Mouse (Mus musculus): ENCODE data around the gene Immp2l. TPM values are rescaled to one million over a fixed set of nuclear protein-coding genes. Genes with fewer than 3 reads are reported as not detected.

The Immp2l gene
- polyA plus RNA-seq, 1 experiment from 2014 or later: 12.8 TPM

- no peaks in the 10 kb centered on the region for H3K4me1 ChIP-seq (replicated peaks; ENCODE audit: control insufficient read depth, insufficient read depth, low read length)
- no peak overlapping the region for H3K9ac ChIP-seq (ENCODE audit: low read length)
- H3K27ac ChIP-seq (ENCODE audit: low read length): no peak overlapping the region
- H3K9me3 ChIP-seq (ENCODE audit: control insufficient read depth, low read length): no peaks in the 10 kb centered on the region
- H3K36me3 ChIP-seq (ENCODE audit: control insufficient read depth, insufficient read depth, low read length): no peaks in the 10 kb centered on the region
- H3K4me3 ChIP-seq (ENCODE audit: low read length): no peak overlapping the region
- no peak overlapping the region for H3K4me2 ChIP-seq (ENCODE audit: low read depth, low read length)
- no peaks in the 10 kb centered on the region for H3K27me3 ChIP-seq (ENCODE audit: control insufficient read depth, insufficient read depth, low read depth, low read length)
- no peak for ATAC-seq (ENCODE audit: low read depth)
- WGBS: 79% methylated on average over 4 of the region's 4 CpGs
Measured at GRCm38 (mm10) chr12:41345621-41346020, 321.7 kb downstream of the Immp2l start.

GRCm38 (mm10) chr12:41347494-41347893, 323.6 kb downstream of the Immp2l start:
- no peaks in the 10 kb centered on the region for H3K27me3 ChIP-seq (ENCODE audit: control insufficient read depth, insufficient read depth, low read depth, low read length)
- H3K27ac ChIP-seq (ENCODE audit: low read length): no peak overlapping the region
- no peak overlapping the region for H3K4me3 ChIP-seq (ENCODE audit: low read length)
- H3K9ac ChIP-seq (ENCODE audit: low read length): no peak overlapping the region
- H3K9me3 ChIP-seq (ENCODE audit: control insufficient read depth, low read length): no peaks in the 10 kb centered on the region
- 88% methylated on average over 2 of the region's 2 CpGs for WGBS
- H3K4me1 ChIP-seq (replicated peaks; ENCODE audit: control insufficient read depth, insufficient read depth, low read length): no peaks in the 10 kb centered on the region
- no peak for ATAC-seq (ENCODE audit: low read depth)
- no peaks in the 10 kb centered on the region for H3K36me3 ChIP-seq (ENCODE audit: control insufficient read depth, insufficient read depth, low read length)
- H3K4me2 ChIP-seq (ENCODE audit: low read depth, low read length): no peak overlapping the region

- Histone ChIP-seq H3K9ac (ENCODE audit: low read length) (no peak overlapping the region), H3K36me3 (ENCODE audit: control insufficient read depth, insufficient read depth, low read length) (no peaks in the 10 kb centered on the region), H3K4me2 (ENCODE audit: low read depth, low read length) (no peak overlapping the region), H3K4me1 (replicated peaks; ENCODE audit: control insufficient read depth, insufficient read depth, low read length) (no peaks in the 10 kb centered on the region), H3K9me3 (ENCODE audit: control insufficient read depth, low read length) (no peaks in the 10 kb centered on the region), H3K27me3 (ENCODE audit: control insufficient read depth, insufficient read depth, low read depth, low read length) (no peaks in the 10 kb centered on the region), H3K4me3 (ENCODE audit: low read length) (no peak overlapping the region), H3K27ac (ENCODE audit: low read length) (no peak overlapping the region)
- no peak for ATAC-seq (ENCODE audit: low read depth)
- WGBS: 34% methylated on average over 2 of the region's 2 CpGs
Measured at GRCm38 (mm10) chr12:41349386-41349785, 325.5 kb downstream of the Immp2l start.

GRCm38 (mm10) chr12:41349814-41350213, 325.9 kb downstream of the Immp2l start:
- no peaks in the 10 kb centered on the region for H3K27me3 ChIP-seq (ENCODE audit: control insufficient read depth, insufficient read depth, low read depth, low read length)
- no peak overlapping the region for H3K4me2 ChIP-seq (ENCODE audit: low read depth, low read length)
- WGBS: 40% methylated on average over 2 of the region's 2 CpGs
- no peaks in the 10 kb centered on the region for H3K9me3 ChIP-seq (ENCODE audit: control insufficient read depth, low read length)
- H3K9ac ChIP-seq (ENCODE audit: low read length): no peak overlapping the region
- no peak for ATAC-seq (ENCODE audit: low read depth)
- H3K36me3 ChIP-seq (ENCODE audit: control insufficient read depth, insufficient read depth, low read length): no peaks in the 10 kb centered on the region
- H3K4me3 ChIP-seq (ENCODE audit: low read length): no peak overlapping the region
- no peaks in the 10 kb centered on the region for H3K4me1 ChIP-seq (replicated peaks; ENCODE audit: control insufficient read depth, insufficient read depth, low read length)
- no peak overlapping the region for H3K27ac ChIP-seq (ENCODE audit: low read length)

- no peaks in the 10 kb centered on the region for H3K27me3 ChIP-seq (ENCODE audit: control insufficient read depth, insufficient read depth, low read depth, low read length)
- H3K4me1 ChIP-seq (replicated peaks; ENCODE audit: control insufficient read depth, insufficient read depth, low read length): no peaks in the 10 kb centered on the region
- H3K36me3 ChIP-seq (ENCODE audit: control insufficient read depth, insufficient read depth, low read length): no peaks in the 10 kb centered on the region
- no peaks in the 10 kb centered on the region for H3K9me3 ChIP-seq (ENCODE audit: control insufficient read depth, low read length)
- no peak overlapping the region for H3K9ac ChIP-seq (ENCODE audit: low read length)
- no peak overlapping the region for H3K4me3 ChIP-seq (ENCODE audit: low read length)
- H3K27ac ChIP-seq (ENCODE audit: low read length): no peak overlapping the region
- H3K4me2 ChIP-seq (ENCODE audit: low read depth, low read length): no peak overlapping the region
- 8% methylated on average over 2 of the region's 2 CpGs for WGBS
- peak; percentile 34 for ATAC-seq (ENCODE audit: low read depth)
Measured at GRCm38 (mm10) chr12:41351275-41351674, 327.4 kb downstream of the Immp2l start.

- Histone ChIP-seq H3K36me3 (ENCODE audit: control insufficient read depth, insufficient read depth, low read length) (no peaks in the 10 kb centered on the region), H3K4me2 (ENCODE audit: low read depth, low read length) (no peak overlapping the region), H3K27ac (ENCODE audit: low read length) (no peak overlapping the region), H3K9me3 (ENCODE audit: control insufficient read depth, low read length) (no peaks in the 10 kb centered on the region), H3K9ac (ENCODE audit: low read length) (no peak overlapping the region), H3K27me3 (ENCODE audit: control insufficient read depth, insufficient read depth, low read depth, low read length) (no peaks in the 10 kb centered on the region), H3K4me1 (replicated peaks; ENCODE audit: control insufficient read depth, insufficient read depth, low read length) (no peaks in the 10 kb centered on the region), H3K4me3 (ENCODE audit: low read length) (no peak overlapping the region)
- no peak for ATAC-seq (ENCODE audit: low read depth)
- WGBS: 64% methylated on average over 1 of the region's 1 CpGs
Measured at GRCm38 (mm10) chr12:41354857-41355256, 331.0 kb downstream of the Immp2l start.

- no peak for ATAC-seq (ENCODE audit: low read depth)
- Histone ChIP-seq H3K9me3 (ENCODE audit: control insufficient read depth, low read length) (no peaks in the 10 kb centered on the region), H3K4me2 (ENCODE audit: low read depth, low read length) (no peak overlapping the region), H3K4me3 (ENCODE audit: low read length) (no peak overlapping the region), H3K27me3 (ENCODE audit: control insufficient read depth, insufficient read depth, low read depth, low read length) (no peaks in the 10 kb centered on the region), H3K4me1 (replicated peaks; ENCODE audit: control insufficient read depth, insufficient read depth, low read length) (no peaks in the 10 kb centered on the region), H3K9ac (ENCODE audit: low read length) (no peak overlapping the region), H3K27ac (ENCODE audit: low read length) (no peak overlapping the region), H3K36me3 (ENCODE audit: control insufficient read depth, insufficient read depth, low read length) (no peaks in the 10 kb centered on the region)
- WGBS: 46% methylated on average over 3 of the region's 3 CpGs
Measured at GRCm38 (mm10) chr12:41356040-41356439, 332.1 kb downstream of the Immp2l start.

GRCm38 (mm10) chr12:41386685-41387084, 362.8 kb downstream of the Immp2l start:
- 57% methylated on average over 1 of the region's 1 CpGs for WGBS
- ATAC-seq (ENCODE audit: low read depth): no peak
- no peaks in the 10 kb centered on the region for H3K36me3 ChIP-seq (ENCODE audit: control insufficient read depth, insufficient read depth, low read length)
- H3K4me3 ChIP-seq (ENCODE audit: low read length): no peak overlapping the region
- no peaks in the 10 kb centered on the region for H3K27me3 ChIP-seq (ENCODE audit: control insufficient read depth, insufficient read depth, low read depth, low read length)
- no peaks in the 10 kb centered on the region for H3K4me1 ChIP-seq (replicated peaks; ENCODE audit: control insufficient read depth, insufficient read depth, low read length)
- no peak overlapping the region for H3K4me2 ChIP-seq (ENCODE audit: low read depth, low read length)
- H3K27ac ChIP-seq (ENCODE audit: low read length): no peak overlapping the region
- no peak overlapping the region for H3K9ac ChIP-seq (ENCODE audit: low read length)
- H3K9me3 ChIP-seq (ENCODE audit: control insufficient read depth, low read length): no peaks in the 10 kb centered on the region

GRCm38 (mm10) chr12:41394231-41394630, 370.3 kb downstream of the Immp2l start:
- Histone ChIP-seq H3K27ac (ENCODE audit: low read length) (no peak overlapping the region), H3K4me2 (ENCODE audit: low read depth, low read length) (no peak overlapping the region), H3K27me3 (ENCODE audit: control insufficient read depth, insufficient read depth, low read depth, low read length) (no peaks in the 10 kb centered on the region), H3K4me1 (replicated peaks; ENCODE audit: control insufficient read depth, insufficient read depth, low read length) (no peaks in the 10 kb centered on the region), H3K9me3 (ENCODE audit: control insufficient read depth, low read length) (no peaks in the 10 kb centered on the region), H3K9ac (ENCODE audit: low read length) (no peak overlapping the region), H3K36me3 (ENCODE audit: control insufficient read depth, insufficient read depth, low read length) (no peaks in the 10 kb centered on the region), H3K4me3 (ENCODE audit: low read length) (no peak overlapping the region)
- ATAC-seq (ENCODE audit: low read depth): no peak

GRCm38 (mm10) chr12:41401136-41401535, 377.2 kb downstream of the Immp2l start:
- no peak for ATAC-seq (ENCODE audit: low read depth)
- Histone ChIP-seq H3K36me3 (ENCODE audit: control insufficient read depth, insufficient read depth, low read length) (no peaks in the 10 kb centered on the region), H3K4me3 (ENCODE audit: low read length) (no peak overlapping the region), H3K27ac (ENCODE audit: low read length) (no peak overlapping the region), H3K4me1 (replicated peaks; ENCODE audit: control insufficient read depth, insufficient read depth, low read length) (no peaks in the 10 kb centered on the region), H3K9me3 (ENCODE audit: control insufficient read depth, low read length) (no peaks in the 10 kb centered on the region), H3K4me2 (ENCODE audit: low read depth, low read length) (no peak overlapping the region), H3K27me3 (ENCODE audit: control insufficient read depth, insufficient read depth, low read depth, low read length) (no peaks in the 10 kb centered on the region), H3K9ac (ENCODE audit: low read length) (no peak overlapping the region)
- 88% methylated on average over 1 of the region's 1 CpGs for WGBS

Data from lung, embryonic 16.5 days (tissue).